Mouse (Mus musculus): Measurements from ENCODE around the gene Tpp1.

DNA sequence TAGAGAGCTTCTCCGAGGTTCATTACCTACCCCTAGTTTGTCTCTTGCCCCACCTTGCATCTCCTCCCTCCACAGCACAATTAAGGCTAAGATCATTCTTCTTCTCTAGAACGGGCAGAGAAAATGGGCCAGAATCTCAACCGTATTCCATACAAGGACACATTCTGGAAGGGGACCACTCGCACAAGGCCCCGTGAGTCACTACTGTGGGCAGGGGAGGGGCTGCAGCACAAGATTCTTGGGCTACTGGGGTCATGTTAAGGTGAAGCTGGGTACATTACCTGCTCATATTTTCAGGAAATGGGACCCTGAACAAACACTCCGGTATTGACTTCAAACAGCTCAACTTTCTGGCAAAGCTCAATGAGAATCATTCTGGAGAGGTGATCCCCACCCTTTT, 11.2 kb downstream of the Tpp1 start:
- TF ChIP-seq POLR2A (IDR thresholded peaks at IDR 0.05; ENCODE audit: extremely low read depth, insufficient read depth, low read length), result no peak
- TF ChIP-seq CTCF (IDR thresholded peaks at IDR 0.05; ENCODE audit: low read depth, low read length), result no peak

All from liver, adult 2 months (tissue).